Mouse (Mus musculus) activated CD4-positive, CD25-positive, alpha-beta regulatory T cell, adult 4 months (primary cell): ENCODE measurements around the gene Ankrd13b. TPM values are rescaled to one million over a fixed set of nuclear protein-coding genes. Genes with fewer than 3 reads are reported as not detected.
A peak's percentile ranks its signal among the peaks of the same experiment; 100 is the strongest.
"Not testable (repeated sequence)": the region's sequence is repeated elsewhere in the genome, so short reads cannot be mapped to it uniquely, and the experiment has no call there.

Experiments
- ATAC-seq: one replicate; pipeline ENCODE4 v1.8.0; 2017
- polyA plus RNA-seq, 2 experiments: library from polyadenylated mRNA; unstranded; fragments of 100-300 nt; shearing (Covaris generic); gene quantifications; one replicate each; pipeline ENCODE4 v1.2.1; 2017

Ankrd13b gene
- 1 to 10 TPM in 1 of 2 experiments, under 1 TPM in 1; 0.93 to 1.2 TPM for polyA plus RNA-seq

DNA sequence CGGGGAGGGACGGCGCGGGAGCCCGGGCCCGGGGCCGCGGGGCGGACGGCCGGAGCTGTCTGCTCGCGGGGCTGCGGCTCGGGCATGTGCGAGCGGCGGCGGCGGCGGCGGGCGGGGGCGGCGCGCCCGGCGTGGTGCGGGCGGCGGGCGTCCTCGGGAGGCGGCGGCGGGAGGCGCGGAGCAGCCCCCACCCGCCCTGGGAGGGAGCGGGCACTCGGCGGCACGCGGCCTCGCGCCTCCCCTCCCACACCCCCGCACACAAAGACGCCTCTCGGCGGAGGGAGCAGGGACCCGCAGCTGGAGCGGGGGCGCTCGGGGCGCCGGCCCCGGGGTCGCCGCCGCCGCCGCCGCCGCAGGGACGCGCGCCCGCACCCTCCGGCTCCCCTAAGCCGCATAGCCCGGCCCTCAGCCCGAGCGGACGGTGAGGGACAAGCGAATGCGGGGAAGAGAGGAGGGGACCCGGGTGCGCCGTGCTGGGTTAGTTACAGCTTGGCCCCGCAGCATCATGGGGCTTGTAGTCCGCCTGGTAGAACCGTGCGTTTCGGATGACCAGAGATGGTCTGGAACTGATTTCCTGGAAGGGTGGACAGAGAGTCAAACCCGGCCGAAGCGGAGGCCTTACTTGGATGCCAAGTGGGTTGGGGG is at the start of gene Ankrd13b:
TSS of gene Ankrd13b (minus strand) at position 88 of the 645 bp plus-strand sequence.
- no peak for ATAC-seq

DNA sequence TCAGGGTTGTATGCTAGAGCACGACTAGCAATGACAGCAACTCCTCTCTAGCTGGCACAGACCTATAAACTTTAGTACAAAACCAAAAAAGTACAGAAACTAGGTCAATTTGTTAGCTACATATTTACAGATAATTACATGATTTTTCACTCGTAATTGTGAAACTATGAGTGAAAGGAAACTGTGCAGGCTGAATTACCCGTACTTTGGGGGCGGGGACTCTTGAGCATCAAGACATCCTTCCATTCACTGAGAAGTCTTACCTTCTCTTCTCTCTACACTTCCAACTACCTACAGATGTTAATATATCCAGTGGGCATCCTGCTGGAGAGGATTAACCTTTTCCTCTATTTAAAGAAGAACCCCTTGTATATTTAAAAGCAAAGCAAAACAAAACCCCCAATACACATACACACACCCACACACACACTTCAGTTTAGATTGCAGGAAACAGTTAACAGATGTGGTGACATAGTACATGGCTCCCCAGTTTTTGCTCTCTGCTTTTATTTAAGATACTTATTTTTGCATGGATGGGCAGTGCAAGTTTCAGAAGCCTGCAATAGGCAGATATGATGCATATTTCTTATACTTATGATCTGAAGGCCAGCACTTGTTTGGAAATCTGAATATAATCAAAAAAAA is 42.8 kb upstream of the Ankrd13b start:
- peak; percentile 59 for ATAC-seq

DNA sequence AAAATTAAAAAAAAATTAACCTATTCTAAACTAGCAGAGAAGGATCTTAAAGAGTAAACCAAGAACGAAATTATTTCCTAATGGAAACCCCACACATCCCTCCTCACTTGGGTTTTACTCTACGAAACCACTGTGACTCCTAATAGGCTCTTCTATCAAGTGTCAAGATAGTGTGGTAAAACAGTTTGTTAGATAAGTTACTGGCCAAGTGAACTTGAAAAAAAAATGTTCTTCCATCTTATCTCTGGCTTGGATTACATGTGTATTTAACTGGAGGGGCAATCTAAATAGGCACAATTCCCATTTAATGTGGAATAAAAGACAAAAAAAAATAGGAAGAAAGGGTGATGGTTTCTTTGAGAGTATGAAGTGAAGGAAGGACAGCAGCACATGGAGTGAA is 41.4 kb upstream of the Ankrd13b start:
- ATAC-seq: no peak

- ATAC-seq: no peak
Measured at GRCm38 (mm10) chr11:77529644-77530043, 40.2 kb upstream of the Ankrd13b start.

- ATAC-seq: not testable (repeated sequence)
Measured at GRCm38 (mm10) chr11:77528420-77528819, 38.9 kb upstream of the Ankrd13b start.

GRCm38 (mm10) chr11:77525804-77526486 is 36.5 kb upstream of the Ankrd13b start:
- ATAC-seq: no peak

GRCm38 (mm10) chr11:77520601-77521529 is 31.4 kb upstream of the Ankrd13b start:
- no peak for ATAC-seq

DNA sequence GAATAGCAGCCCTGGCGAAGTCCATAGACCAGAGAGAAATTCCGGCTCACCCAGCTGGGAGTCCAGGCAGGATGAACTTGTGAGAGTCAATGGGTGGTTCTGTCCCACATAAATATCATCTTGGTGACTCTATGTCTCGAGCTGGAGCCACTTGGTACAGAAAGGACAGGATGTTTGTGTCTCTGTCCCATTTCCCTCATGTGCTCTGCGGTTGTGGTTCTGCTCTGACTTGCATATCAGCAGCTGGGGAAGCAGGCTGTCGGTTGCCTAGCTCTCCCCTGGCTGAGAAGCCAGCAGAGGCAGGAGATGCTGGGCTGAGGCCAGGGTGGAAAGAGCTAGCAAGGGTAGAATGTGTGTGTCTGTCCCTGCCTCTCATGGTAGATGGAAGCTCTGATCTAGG is 29.6 kb upstream of the Ankrd13b start, which contains the start of gene Gm10392:
TSS of gene Gm10392 (minus strand) at position 156 of the 400 bp plus-strand sequence.
- ATAC-seq: peak; percentile 91

DNA sequence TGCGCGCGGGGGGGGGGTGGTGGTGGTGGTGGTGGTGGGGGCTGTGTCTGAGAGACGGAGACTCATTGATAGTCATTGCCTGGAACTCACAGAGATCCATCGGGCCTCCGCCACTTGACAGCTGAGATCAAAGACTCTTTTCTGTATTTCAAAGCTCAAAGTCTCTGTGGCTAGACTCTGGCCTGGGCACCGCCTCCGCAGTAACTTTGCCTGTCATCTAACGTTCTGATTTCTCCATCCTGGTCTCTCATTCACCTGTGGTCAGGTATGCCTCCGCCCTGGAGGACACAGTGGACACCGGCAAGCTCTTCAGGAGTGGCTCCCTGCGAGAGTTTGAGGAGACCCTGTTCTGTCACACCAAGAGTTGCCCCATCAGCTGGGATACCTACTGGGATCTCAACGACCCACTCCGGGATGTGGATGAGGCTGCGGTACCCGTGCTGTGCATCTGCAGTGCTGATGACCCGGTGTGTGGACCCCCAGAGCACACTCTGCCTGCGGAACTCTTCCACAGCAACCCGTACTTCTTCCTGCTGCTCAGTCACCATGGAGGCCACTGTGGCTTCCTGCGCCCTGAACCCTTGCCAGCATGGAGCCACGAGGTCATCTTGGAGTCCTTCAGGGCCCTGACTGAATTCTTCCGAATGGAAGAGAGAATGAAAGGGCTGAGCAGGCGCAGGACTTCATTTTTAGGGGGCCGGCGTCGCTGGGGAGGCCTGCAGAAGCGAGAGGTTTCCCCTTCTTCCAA is 28.7 kb upstream of the Ankrd13b start:
- no peak for ATAC-seq

DNA sequence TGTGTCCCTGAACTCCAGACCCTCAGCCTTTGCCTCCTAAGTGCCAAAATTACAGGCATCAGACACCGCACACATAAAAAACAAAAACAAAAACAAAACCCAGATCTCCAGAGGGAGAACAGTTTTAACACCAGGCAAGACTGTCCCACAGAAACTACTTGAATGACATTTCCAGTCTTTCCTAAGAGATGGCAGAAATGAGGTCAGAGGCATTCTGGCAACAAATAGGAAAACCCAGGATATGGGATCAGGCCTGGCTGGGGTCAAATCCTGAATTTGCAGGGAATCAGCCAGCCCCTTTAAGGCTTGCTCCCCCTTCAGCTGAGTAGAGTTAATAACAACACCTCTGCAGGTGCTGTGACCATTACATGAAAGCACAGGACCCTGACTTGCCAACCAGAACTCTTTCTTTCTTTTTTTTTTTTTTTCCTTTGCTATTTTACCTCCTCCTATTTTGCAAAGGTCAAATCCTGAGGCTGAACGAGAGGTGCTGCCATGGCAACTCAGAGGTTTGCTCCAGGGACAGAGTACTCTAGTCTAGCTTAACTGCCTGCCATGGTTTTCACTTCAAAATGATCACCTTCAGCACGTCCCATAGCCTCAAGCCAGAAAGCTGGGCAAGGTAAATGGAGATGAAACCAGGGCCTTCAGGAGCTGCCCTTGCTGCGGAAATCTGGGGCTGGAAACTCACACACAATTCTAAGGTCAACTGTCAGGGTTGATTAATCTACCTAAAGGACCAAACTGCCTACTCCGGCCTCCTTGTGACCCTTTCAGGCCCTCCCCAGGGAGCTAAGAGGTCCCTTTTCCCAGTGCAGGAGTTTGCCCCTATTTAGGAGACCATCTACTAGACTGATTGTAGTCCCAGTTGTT is 27.3 kb upstream of the Ankrd13b start:
- no peak for ATAC-seq

- ATAC-seq: no peak
Measured at GRCm38 (mm10) chr11:77515637-77516552, 26.4 kb upstream of the Ankrd13b start, which contains the start of gene Trp53i13. Gene Trp53i13 (minus strand): TSS chr11:77515980.

DNA sequence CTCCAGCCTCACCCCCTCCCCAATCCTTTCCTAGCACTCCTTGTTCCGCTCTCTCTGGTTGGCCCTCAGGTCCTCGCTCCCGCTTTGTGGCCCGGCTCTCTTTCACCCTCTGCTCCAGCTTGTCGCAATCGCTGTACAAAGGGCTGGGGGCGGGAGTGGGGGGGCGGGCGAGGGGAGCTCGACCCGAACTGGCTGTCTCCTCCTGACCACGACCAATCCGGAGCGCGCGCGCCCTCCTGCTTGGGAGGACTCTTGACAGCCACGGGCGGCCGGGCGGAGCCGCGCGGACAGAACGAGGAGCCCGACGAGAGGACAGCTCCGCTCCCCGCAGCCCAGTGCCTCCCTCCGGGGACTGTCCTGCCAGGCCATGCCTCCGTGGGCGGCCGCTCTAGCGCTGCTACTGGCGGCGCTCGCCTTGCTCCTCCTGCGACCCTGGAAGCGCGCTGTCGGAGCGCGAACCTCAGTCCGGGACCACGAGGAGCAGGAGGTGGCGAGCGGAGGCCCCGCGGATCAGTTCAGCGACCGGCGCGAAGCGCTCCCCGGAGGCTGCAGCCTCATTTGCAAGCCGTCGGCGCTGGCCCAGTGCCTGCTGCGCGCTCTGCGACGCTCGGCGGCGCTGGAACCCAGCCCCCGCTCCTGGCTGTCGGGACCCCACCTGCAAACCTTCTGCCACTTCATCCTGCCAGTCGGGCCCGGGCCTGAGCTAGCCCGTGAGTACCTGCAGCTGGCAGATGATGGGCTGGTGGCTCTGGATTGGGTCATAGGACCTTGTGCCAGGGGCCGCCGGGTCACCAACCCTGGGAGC is 25.6 kb upstream of the Ankrd13b start, which contains the start of gene Abhd15:
TSS of gene Abhd15 (plus strand) at position 290 of the 805 bp plus-strand sequence.
- ATAC-seq: no peak

DNA sequence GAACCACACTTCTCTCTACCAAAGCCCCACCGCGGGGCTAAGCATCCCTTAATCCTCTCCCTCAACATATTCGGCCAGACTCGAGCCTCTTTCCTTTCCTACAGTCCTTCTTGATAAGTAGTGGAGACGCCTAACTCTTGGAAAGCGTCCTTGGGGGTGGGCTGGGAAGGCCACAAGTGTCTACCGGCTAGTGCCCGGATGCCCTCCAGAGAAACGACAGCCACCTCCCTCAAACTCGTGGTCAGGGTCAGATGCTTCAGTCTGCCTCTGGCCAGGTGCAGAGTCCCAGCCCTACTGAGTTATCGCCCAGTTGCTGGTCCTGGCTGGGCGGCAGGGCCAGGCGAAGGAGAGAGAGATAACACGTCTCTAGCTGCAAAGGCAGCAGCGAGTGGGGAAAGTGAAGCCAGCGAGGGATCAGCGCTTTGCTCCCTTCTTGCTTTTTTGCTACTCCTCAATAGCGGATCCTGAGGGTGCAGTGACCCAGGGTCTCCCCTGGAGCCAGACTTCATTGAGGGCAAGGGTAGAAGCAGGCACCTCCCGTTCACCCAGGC is 24.9 kb upstream of the Ankrd13b start:
- ATAC-seq: no peak

DNA sequence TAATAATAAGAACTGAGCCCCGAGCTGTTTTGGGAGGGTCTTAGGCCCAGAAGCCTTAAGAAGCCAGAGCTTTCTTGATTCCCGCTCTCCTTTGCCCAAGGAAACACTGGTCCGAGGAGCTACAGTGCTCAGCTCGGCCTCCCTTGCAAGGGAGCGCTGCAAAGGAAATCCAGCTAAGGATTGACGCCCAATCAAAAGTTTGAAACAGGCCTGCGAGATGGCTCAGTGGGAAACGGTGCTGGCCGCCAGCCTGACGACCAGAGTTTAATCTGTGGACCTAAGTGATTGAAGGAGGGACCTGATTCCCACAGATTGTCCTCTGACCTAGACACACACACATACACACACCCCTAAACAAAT is 24.3 kb upstream of the Ankrd13b start:
- ATAC-seq: no peak

- peak; percentile 80 for ATAC-seq
Measured at GRCm38 (mm10) chr11:77512891-77513810, 23.7 kb upstream of the Ankrd13b start.

DNA sequence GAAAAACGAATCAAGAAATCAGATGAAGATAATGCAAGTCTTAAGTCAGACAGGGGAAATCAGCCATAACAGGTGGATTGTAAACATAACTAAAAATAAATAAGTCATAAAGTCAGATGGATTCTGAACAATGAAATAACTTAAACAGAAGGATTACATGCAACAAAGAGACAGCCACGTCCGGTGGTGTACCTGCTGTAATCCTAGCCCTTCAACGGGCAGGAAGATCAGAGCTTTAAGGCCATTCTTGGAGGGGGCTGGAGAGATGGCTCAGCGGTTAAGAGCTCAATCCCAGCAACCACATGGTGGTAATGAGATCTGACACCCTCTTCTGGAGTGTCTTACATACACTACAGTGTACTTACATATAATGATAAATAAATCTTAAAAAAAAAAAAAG is 21.9 kb upstream of the Ankrd13b start:
- no peak for ATAC-seq
